In the genomic region with DNA sequence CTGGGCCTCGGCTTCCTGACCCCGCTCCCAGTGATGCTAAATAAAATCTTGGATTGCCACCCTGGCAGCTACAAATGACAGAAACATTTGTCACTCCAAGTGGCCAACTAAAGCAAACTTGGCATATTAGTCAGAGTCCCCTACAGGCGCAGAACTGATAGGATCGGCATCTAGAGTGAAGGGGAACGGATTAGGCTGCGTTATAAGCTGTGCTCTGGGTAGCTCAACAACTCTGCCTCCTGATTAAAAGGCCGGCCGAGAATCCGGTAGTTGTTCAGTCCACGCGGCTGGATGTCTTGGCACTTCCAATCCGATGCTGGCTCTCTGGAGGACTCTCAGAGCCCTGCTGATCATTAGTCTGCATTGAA, we compare ENCODE assay signal across 15 mouse cellular contexts. TPM values are rescaled to one million over a fixed set of nuclear protein-coding genes. Genes with fewer than 3 reads are reported as not detected.
DNase-seq lines count a peak whose midpoint lies in the region; ATAC-seq and TF ChIP-seq lines count a peak whose summit lies in the region.
"Had no signal": no experiment of that assay in that cellular context is flagged by ENCODE, and none has a peak within 500 bp of the region (broad histone marks: within the 10 kb centered on the region; RNA-seq: fewer than 3 reads in every experiment).

No protein-coding gene starts in this region.

- no peak for TF ChIP-seq EP300 in stomach, postnatal 0 days (optimal IDR thresholded peaks at IDR 0.05)

- TF ChIP-seq POLR2A in kidney, adult 2 months (IDR thresholded peaks at IDR 0.05; ENCODE audit: low read depth, low read length) = no peak

- no peak for TF ChIP-seq CTCF in E14TG2a.4 (conservative IDR thresholded peaks at IDR 0.05; ENCODE audit: low read length)
- no peak for TF ChIP-seq CTCF in stomach, postnatal 0 days (IDR thresholded peaks at IDR 0.05; ENCODE audit: low read depth)
- no peak for TF ChIP-seq CTCF in kidney, adult 2 months (conservative IDR thresholded peaks at IDR 0.05; ENCODE audit: insufficient read depth, insufficient read length, low read depth, low read length)

- H3K4me1 ChIP-seq in E14TG2a.4 (replicated peaks; ENCODE audit: low read depth, low read length) = peaks cover 28% of the 10 kb centered on the region
- H3K4me1 ChIP-seq in embryonic facial prominence, embryonic 13.5 days = peaks cover 10% of the 10 kb centered on the region
- no peaks in the 10 kb centered on the region; the same call in 1 of the 2 replicates for H3K4me1 ChIP-seq in hindbrain, embryonic 11.5 days (replicated peaks; ENCODE audit: control insufficient read depth, insufficient read depth, low read length)
- peaks cover 55% of the 10 kb centered on the region for H3K4me1 ChIP-seq in midbrain, embryonic 13.5 days (replicated peaks)
- H3K4me1 ChIP-seq in stomach, postnatal 0 days (replicated peaks; ENCODE audit: control insufficient read depth, insufficient read depth) = no peaks in the 10 kb centered on the region
- no peaks in the 10 kb centered on the region for H3K4me1 ChIP-seq in kidney, adult 2 months (ENCODE audit: control insufficient read depth, insufficient read depth, low read length)

- no peak for DNase-seq in hindbrain, embryonic 11.5 days (ENCODE audit: low spot score)
- DNase-seq in stomach, postnatal 0 days (ENCODE audit: low spot score) = no peak
- no peak for DNase-seq in kidney, adult 2 months
- DNase-seq: gastrocnemius, adult 2 months; heart, postnatal 4 days; lung, embryonic 14.5 days; right cerebral cortex, postnatal 14 days; thymus, postnatal 4 days had no signal

- H3K4me2 ChIP-seq in embryonic facial prominence, embryonic 13.5 days = peak overlapping the region; percentile 40
- no peak overlapping the region for H3K4me2 ChIP-seq in hindbrain, embryonic 11.5 days (replicated peaks; ENCODE audit: low read depth, low read length)
- H3K4me2 ChIP-seq in midbrain, embryonic 13.5 days (replicated peaks) = peak overlapping the region; percentile 43
- H3K4me2 ChIP-seq in stomach, postnatal 0 days (replicated peaks; ENCODE audit: low read depth) = no peak overlapping the region
- H3K4me2 ChIP-seq: lung, embryonic 14.5 days had no signal

- ATAC-seq in embryonic facial prominence, embryonic 13.5 days (ENCODE audit: insufficient number of reproducible peaks, insufficient read depth, low FRiP score, low TSS enrichment, low read depth) = no peak
- no peak for ATAC-seq in hindbrain, embryonic 11.5 days (ENCODE audit: low FRiP score)
- peak; percentile 8; the same call in 1 of the 2 replicates for ATAC-seq in midbrain, embryonic 13.5 days
- no peak for ATAC-seq in stomach, postnatal 0 days (ENCODE audit: low FRiP score, low TSS enrichment)
- ATAC-seq in megakaryocyte, adult 5-6 weeks (ENCODE audit: poor library complexity, severe bottlenecking) = no peak
- ATAC-seq: CD4-positive, CD25-positive, alpha-beta regulatory T cell, adult 4 months had no signal

- H3K27me3 ChIP-seq in E14TG2a.4 (ENCODE audit: insufficient read depth, low read length) = peaks cover 70% of the 10 kb centered on the region
- peaks cover 97% of the 10 kb centered on the region for H3K27me3 ChIP-seq in embryonic facial prominence, embryonic 13.5 days
- H3K27me3 ChIP-seq in hindbrain, embryonic 11.5 days (ENCODE audit: control insufficient read depth, insufficient read depth, low read length) = peaks cover 37% of the 10 kb centered on the region
- H3K27me3 ChIP-seq in midbrain, embryonic 13.5 days = peaks cover 76% of the 10 kb centered on the region
- peaks cover 12% of the 10 kb centered on the region; the same call in 1 of the 2 replicates for H3K27me3 ChIP-seq in stomach, postnatal 0 days (ENCODE audit: control insufficient read depth, insufficient read depth, low read length)
- H3K27me3 ChIP-seq in kidney, adult 2 months (replicated peaks; ENCODE audit: control insufficient read depth, insufficient read depth, low read length) = no peaks in the 10 kb centered on the region; the same call in 1 of the 2 replicates

- peak overlapping the region; percentile 68 for H3K4me3 ChIP-seq in E14TG2a.4 (replicated peaks; ENCODE audit: low read length)
- H3K4me3 ChIP-seq in embryonic facial prominence, embryonic 13.5 days = 0 out of 2 replicates have a peak overlapping the region, but pooled peaks have one; percentile 8
- H3K4me3 ChIP-seq in hindbrain, embryonic 11.5 days (ENCODE audit: low read depth, low read length) = no peak overlapping the region
- H3K4me3 ChIP-seq in midbrain, embryonic 13.5 days (replicated peaks) = peak overlapping the region; percentile 18
- H3K4me3 ChIP-seq in stomach, postnatal 0 days (ENCODE audit: low read depth, low read length) = no peak overlapping the region
- no peak overlapping the region for H3K4me3 ChIP-seq in kidney, adult 2 months (ENCODE audit: insufficient read depth, low read depth, low read length)
- H3K4me3 ChIP-seq: gastrocnemius, adult 2 months; heart, embryonic 10.5 days had no signal

- whole genome bisulfite sequencing in embryonic facial prominence, embryonic 13.5 days = 7% methylated on average over 12 of the region's 12 CpGs
- WGBS in hindbrain, embryonic 11.5 days = 13% methylated on average over 12 of the region's 12 CpGs
- WGBS in midbrain, embryonic 13.5 days = 1% methylated on average over 12 of the region's 12 CpGs
- 15% methylated on average over 12 of the region's 12 CpGs for WGBS in stomach, postnatal 0 days
- WGBS in kidney, adult 2 months = 36% methylated on average over 12 of the region's 12 CpGs

- no peaks in the 10 kb centered on the region for H3K36me3 ChIP-seq in E14TG2a.4 (ENCODE audit: insufficient read depth, low read length)
- H3K36me3 ChIP-seq in embryonic facial prominence, embryonic 13.5 days = no peaks in the 10 kb centered on the region
- H3K36me3 ChIP-seq in hindbrain, embryonic 11.5 days (ENCODE audit: control insufficient read depth, insufficient read depth, low read length) = no peaks in the 10 kb centered on the region
- no peaks in the 10 kb centered on the region for H3K36me3 ChIP-seq in midbrain, embryonic 13.5 days
- no peaks in the 10 kb centered on the region for H3K36me3 ChIP-seq in stomach, postnatal 0 days (ENCODE audit: control insufficient read depth, insufficient read depth, low read length)
- no peaks in the 10 kb centered on the region for H3K36me3 ChIP-seq in kidney, adult 2 months (ENCODE audit: control insufficient read depth, insufficient read depth, low read length)
- H3K36me3 ChIP-seq: heart, embryonic 10.5 days had no signal

- H3K27ac ChIP-seq in embryonic facial prominence, embryonic 13.5 days = no peak overlapping the region
- H3K27ac ChIP-seq in hindbrain, embryonic 11.5 days (ENCODE audit: low read depth, low read length) = peak overlapping the region; percentile 72
- H3K27ac ChIP-seq in midbrain, embryonic 13.5 days = peak overlapping the region; percentile 88
- no peak overlapping the region for H3K27ac ChIP-seq in stomach, postnatal 0 days (replicated peaks)
- no peak overlapping the region for H3K27ac ChIP-seq in kidney, adult 2 months (ENCODE audit: insufficient read depth, low read depth, low read length)
- H3K27ac ChIP-seq: gastrocnemius, adult 2 months; heart, embryonic 10.5 days; kidney, postnatal 0 days had no signal

- H3K9me3 ChIP-seq in E14TG2a.4 (ENCODE audit: low read length) = no peaks in the 10 kb centered on the region
- no peaks in the 10 kb centered on the region for H3K9me3 ChIP-seq in embryonic facial prominence, embryonic 13.5 days
- no peaks in the 10 kb centered on the region for H3K9me3 ChIP-seq in hindbrain, embryonic 11.5 days (ENCODE audit: control insufficient read depth, low read length)
- no peaks in the 10 kb centered on the region for H3K9me3 ChIP-seq in midbrain, embryonic 13.5 days
- no peaks in the 10 kb centered on the region for H3K9me3 ChIP-seq in stomach, postnatal 0 days (ENCODE audit: control insufficient read depth, low read length)
- H3K9me3 ChIP-seq: heart, embryonic 10.5 days had no signal

- H3K9ac ChIP-seq in embryonic facial prominence, embryonic 13.5 days = no peak overlapping the region
- H3K9ac ChIP-seq in hindbrain, embryonic 11.5 days (ENCODE audit: low read depth, low read length) = no peak overlapping the region
- no peak overlapping the region for H3K9ac ChIP-seq in midbrain, embryonic 13.5 days (replicated peaks)
- no peak overlapping the region for H3K9ac ChIP-seq in stomach, postnatal 0 days (ENCODE audit: low read length)
- H3K9ac ChIP-seq: lung, embryonic 14.5 days had no signal

RNA-seq across cellular contexts. Expression of a gene that starts 14.1 kb away (rescaled TPM):
- polyA plus RNA-seq in embryonic facial prominence, embryonic 13.5 days (2015; fragmentation: Nextera tagmentation; extraction: Ambion mirVana) = 3.1 and 3.4 TPM in 2 replicates
- polyA plus RNA-seq in hindbrain, embryonic 11.5 days (2014; fragmentation: Nextera tagmentation; extraction: Ambion mirVana) = 3.0 and 3.2 TPM in 2 replicates
- polyA plus RNA-seq in midbrain, embryonic 13.5 days (2015; fragmentation: Nextera tagmentation; extraction: Ambion mirVana) = 2.3 and 2.4 TPM in 2 replicates
- polyA plus RNA-seq in stomach, postnatal 0 days (2015; fragmentation: Nextera tagmentation; extraction: Ambion mirVana) = 0.55 and 0.76 TPM in 2 replicates
- total RNA-seq in megakaryocyte, adult 5-6 weeks (2015) = not detected in 2 replicates
- total RNA-seq in megakaryocyte, adult 5-6 weeks (2017) = not detected in 2 replicates
- 1.5 and 2.3 TPM in 2 replicates for polyA plus RNA-seq in kidney, adult 2 months (2012; rRNA removed)
- polyA plus RNA-seq: CD4-positive, CD25-positive, alpha-beta regulatory T cell, adult 4 months had no signal

RNA-seq across cellular contexts. Expression of a gene that starts 14.2 kb away (rescaled TPM):
- polyA plus RNA-seq in embryonic facial prominence, embryonic 13.5 days (2015; fragmentation: Nextera tagmentation; extraction: Ambion mirVana) = 13.5 TPM in 2 replicates
- polyA plus RNA-seq in hindbrain, embryonic 11.5 days (2014; fragmentation: Nextera tagmentation; extraction: Ambion mirVana) = 82.2 and 82.5 TPM in 2 replicates
- 97.8 and 103 TPM in 2 replicates for polyA plus RNA-seq in midbrain, embryonic 13.5 days (2015; fragmentation: Nextera tagmentation; extraction: Ambion mirVana)
- 4.1 TPM in 2 replicates for polyA plus RNA-seq in stomach, postnatal 0 days (2015; fragmentation: Nextera tagmentation; extraction: Ambion mirVana)
- 0.93 TPM in 1 of 2 replicates, not detected in the other for total RNA-seq in megakaryocyte, adult 5-6 weeks (2015)
- 0.61 and 0.77 TPM in 2 replicates for total RNA-seq in megakaryocyte, adult 5-6 weeks (2017)
- polyA plus RNA-seq in kidney, adult 2 months (2012; rRNA removed) = 29.8 and 45.7 TPM in 2 replicates

RNA-seq across cellular contexts. Expression of a gene that starts 22.5 kb away (rescaled TPM):
- polyA plus RNA-seq in embryonic facial prominence, embryonic 13.5 days (2015; fragmentation: Nextera tagmentation; extraction: Ambion mirVana) = 14.9 and 15.1 TPM in 2 replicates
- 14.6 and 15.5 TPM in 2 replicates for polyA plus RNA-seq in hindbrain, embryonic 11.5 days (2014; fragmentation: Nextera tagmentation; extraction: Ambion mirVana)
- polyA plus RNA-seq in midbrain, embryonic 13.5 days (2015; fragmentation: Nextera tagmentation; extraction: Ambion mirVana) = 15.9 and 19.6 TPM in 2 replicates
- polyA plus RNA-seq in stomach, postnatal 0 days (2015; fragmentation: Nextera tagmentation; extraction: Ambion mirVana) = 26.8 and 28.1 TPM in 2 replicates
- 29.3 and 30.8 TPM in 2 replicates for total RNA-seq in megakaryocyte, adult 5-6 weeks (2015)
- 13.5 and 16.8 TPM in 2 replicates for total RNA-seq in megakaryocyte, adult 5-6 weeks (2017)
- polyA plus RNA-seq in kidney, adult 2 months (2012; rRNA removed) = 58.2 and 63.4 TPM in 2 replicates

RNA-seq across cellular contexts. Expression of a gene that starts 44.0 kb away (rescaled TPM):
- polyA plus RNA-seq in embryonic facial prominence, embryonic 13.5 days (2015; fragmentation: Nextera tagmentation; extraction: Ambion mirVana) = 0.78 and 1.1 TPM in 2 replicates
- polyA plus RNA-seq in hindbrain, embryonic 11.5 days (2014; fragmentation: Nextera tagmentation; extraction: Ambion mirVana) = 12.8 and 13.8 TPM in 2 replicates
- 14.6 and 20.4 TPM in 2 replicates for polyA plus RNA-seq in midbrain, embryonic 13.5 days (2015; fragmentation: Nextera tagmentation; extraction: Ambion mirVana)
- 0.01 TPM in 1 of 2 replicates, not detected in the other for polyA plus RNA-seq in stomach, postnatal 0 days (2015; fragmentation: Nextera tagmentation; extraction: Ambion mirVana)
- not detected in 2 replicates for total RNA-seq in megakaryocyte, adult 5-6 weeks (2015)
- 0.04 TPM in 1 of 2 replicates, not detected in the other for total RNA-seq in megakaryocyte, adult 5-6 weeks (2017)
- 0.03 and 0.11 TPM in 2 replicates for polyA plus RNA-seq in kidney, adult 2 months (2012; rRNA removed)
- total RNA-seq: heart, postnatal 4 days had no signal
- polyA plus RNA-seq: CD4-positive, CD25-positive, alpha-beta regulatory T cell, adult 4 months; lung, embryonic 14.5 days had no signal

RNA-seq across cellular contexts. Expression of a gene that starts 44.3 kb away (rescaled TPM):
- 70.6 and 76.3 TPM in 2 replicates for polyA plus RNA-seq in embryonic facial prominence, embryonic 13.5 days (2015; fragmentation: Nextera tagmentation; extraction: Ambion mirVana)
- 82.5 and 88.2 TPM in 2 replicates for polyA plus RNA-seq in hindbrain, embryonic 11.5 days (2014; fragmentation: Nextera tagmentation; extraction: Ambion mirVana)
- polyA plus RNA-seq in midbrain, embryonic 13.5 days (2015; fragmentation: Nextera tagmentation; extraction: Ambion mirVana) = 105 and 106 TPM in 2 replicates
- 24.6 and 25.0 TPM in 2 replicates for polyA plus RNA-seq in stomach, postnatal 0 days (2015; fragmentation: Nextera tagmentation; extraction: Ambion mirVana)
- total RNA-seq in megakaryocyte, adult 5-6 weeks (2015) = 21.9 and 25.3 TPM in 2 replicates
- total RNA-seq in megakaryocyte, adult 5-6 weeks (2017) = 3.6 and 5.9 TPM in 2 replicates
- polyA plus RNA-seq in kidney, adult 2 months (2012; rRNA removed) = 22.8 and 25.5 TPM in 2 replicates

Comparison
In these comparisons a context has a peak if more than half of its experiments do, and no peak if none do; other contexts are left out.
1. H3K4me3 ChIP-seq: peak in E14TG2a.4 (single experiment), embryonic facial prominence, embryonic 13.5 days (single experiment) and midbrain, embryonic 13.5 days (single experiment); none in hindbrain, embryonic 11.5 days (single experiment), stomach, postnatal 0 days (single experiment) and kidney, adult 2 months (single experiment).
2. H3K27ac ChIP-seq: peak in hindbrain, embryonic 11.5 days (single experiment) and midbrain, embryonic 13.5 days (single experiment); none in embryonic facial prominence, embryonic 13.5 days (single experiment), stomach, postnatal 0 days (single experiment) and kidney, adult 2 months (single experiment).
3. H3K4me2 ChIP-seq: peak in embryonic facial prominence, embryonic 13.5 days (single experiment) and midbrain, embryonic 13.5 days (single experiment); none in hindbrain, embryonic 11.5 days (single experiment) and stomach, postnatal 0 days (single experiment).